Mouse (Mus musculus) frontal cortex, adult 2 months (tissue): ENCODE results near the gene Lcn10. TPM values are rescaled to one million over a fixed set of nuclear protein-coding genes. Genes with fewer than 3 reads are reported as not detected.
A peak's percentile ranks its signal among the peaks of the same experiment; 100 is the strongest.
"Not testable (repeated sequence)": the region's sequence is repeated elsewhere in the genome, so short reads cannot be mapped to it uniquely, and the experiment has no call there.

Experiments used
- DNase-seq, 2 experiments: peaks; one replicate each; pipeline ENCODE4 v3.0.0; 2022; ENCODE audit warnings: low spot score in 1 of 2; ENCODE audit errors: extremely low spot score in 1 of 2
- polyA plus RNA-seq: library from polyadenylated mRNA; depleted of rRNA; stranded (reverse); fragments of >200 nt; gene quantifications from 2 replicates; pipeline ENCODE4 v1.2.3, GENCODE M21; 2012; rRNA removed

Gene Lcn10
- polyA plus RNA-seq, 1 experiment = not detected

DNA sequence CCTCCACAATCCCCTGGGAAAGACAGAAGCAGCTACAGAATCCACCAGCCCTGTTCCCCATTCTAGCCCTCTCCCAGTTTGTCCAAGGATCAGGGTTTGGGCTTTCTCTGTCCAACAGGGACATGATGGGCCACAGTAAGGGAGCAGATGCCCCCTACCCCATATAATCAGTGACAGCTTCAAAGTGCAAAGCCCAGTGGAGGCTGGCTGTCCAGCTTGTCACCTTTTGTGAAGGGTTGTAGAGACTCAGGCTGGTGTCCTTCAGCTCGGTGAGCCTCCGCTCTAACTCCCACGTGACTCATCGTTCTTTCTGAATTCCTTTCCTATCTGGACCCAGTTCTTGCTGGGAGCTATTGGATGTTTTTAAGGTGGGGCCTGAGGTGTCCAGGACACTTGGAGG lies 21.2 kb downstream of the Lcn10 start:
- no peak for DNase-seq

DNA sequence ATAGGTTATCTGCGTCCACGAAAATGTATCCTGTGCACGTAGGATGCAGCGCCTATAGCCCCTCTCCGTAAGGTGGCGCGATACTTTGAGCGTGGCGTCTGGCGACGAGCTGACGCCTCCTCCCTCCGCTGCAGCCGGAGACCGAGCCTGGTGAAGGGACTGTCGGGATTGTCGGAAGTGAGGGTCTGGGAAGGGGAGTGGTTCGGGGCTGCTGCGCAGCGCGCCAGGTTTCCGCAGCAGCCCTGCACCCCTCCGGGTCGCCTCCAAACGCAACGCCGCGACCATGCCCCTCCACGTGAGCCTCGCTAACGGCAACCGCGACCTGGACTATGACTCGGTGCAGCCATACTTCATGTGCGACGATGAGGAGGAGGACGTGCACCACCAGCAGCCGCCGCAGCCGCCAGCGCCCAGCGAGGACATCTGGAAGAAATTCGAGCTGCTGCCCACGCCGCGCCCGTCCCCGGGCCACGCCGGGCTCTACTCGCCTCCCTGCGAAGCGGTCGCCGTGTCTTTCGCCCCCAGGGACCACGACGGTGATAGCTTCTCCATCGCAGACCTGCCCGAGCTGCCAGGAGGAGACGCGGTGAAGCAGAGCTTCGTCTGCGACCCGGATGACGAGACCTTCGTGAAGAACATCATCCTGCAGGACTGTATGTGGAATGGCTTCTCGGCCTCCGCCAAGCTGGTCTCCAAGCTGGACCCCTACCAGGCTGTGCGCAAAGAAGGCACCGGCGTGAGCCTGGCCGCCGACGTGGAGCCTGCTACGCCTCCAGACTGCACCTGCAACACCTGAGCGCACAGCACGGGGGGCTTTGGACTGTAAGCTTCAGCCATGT lies 24.3 kb downstream of the Lcn10 start, which contains the start of gene Bmyc:
Gene Bmyc (plus strand): TSS at position 97 of the 839 bp plus-strand sequence.
- peak; percentile 80 to 90 for DNase-seq

DNA sequence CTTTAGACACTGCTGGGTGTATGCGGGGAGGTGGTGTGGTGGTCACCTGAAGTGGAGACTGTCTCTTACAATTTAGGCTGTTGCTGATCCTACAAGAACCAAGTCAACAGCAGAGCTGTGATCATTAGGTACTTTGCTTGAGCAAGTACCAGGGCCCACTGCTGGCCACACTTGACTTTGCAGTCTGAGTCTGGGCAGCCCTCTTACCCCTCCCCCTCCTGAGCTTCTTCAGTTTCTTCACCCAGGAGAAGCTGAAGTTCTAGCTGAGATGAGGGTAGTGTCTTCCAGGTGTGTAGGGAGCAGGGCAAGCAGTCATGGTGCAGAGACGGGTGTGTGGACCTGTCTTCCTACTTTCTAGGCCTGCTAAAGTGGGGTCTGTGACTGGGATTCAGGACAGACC lies 25.6 kb downstream of the Lcn10 start:
- DNase-seq = peak; percentile 28 to 64

DNA sequence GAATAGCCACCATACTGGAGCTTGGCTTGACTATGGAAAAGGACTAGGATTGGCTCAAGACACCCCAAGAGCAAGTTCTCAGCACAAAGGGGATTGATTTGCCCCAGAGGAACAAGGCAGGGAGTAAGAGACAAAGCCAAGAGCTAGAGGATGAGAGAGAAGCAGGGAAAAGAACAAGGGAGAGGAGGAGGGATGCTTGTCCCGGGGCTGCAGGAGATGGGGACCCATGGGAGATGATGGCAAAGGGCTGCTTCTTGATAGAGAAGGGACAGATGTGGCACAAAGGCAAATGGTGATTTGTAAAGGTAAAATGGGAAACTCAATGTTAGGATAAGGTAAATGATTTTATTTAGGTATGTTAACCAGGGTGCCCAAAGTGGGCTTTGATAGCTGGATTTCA lies 26.5 kb downstream of the Lcn10 start:
- DNase-seq = not testable (repeated sequence)

DNA sequence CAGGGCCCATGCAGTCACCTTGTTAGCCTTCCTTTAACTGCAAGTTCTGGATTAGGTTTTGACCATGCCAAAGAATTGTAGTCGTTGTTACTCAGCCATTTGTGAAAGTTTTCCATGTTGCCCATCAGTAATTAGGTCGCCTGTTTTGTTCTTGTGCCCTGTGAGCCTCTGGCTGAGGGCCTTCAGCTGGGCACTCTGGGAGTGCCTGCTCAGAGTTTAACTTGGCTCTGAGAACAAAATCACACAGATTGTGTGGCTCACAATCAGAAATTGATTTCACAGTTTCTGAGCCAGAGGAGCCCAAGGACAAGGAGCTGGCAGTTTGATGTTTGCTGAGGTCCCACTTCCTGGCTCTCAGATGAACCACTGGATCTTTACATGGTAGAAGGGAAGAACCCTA lies 27.3 kb downstream of the Lcn10 start:
- DNase-seq = not testable (repeated sequence)

DNA sequence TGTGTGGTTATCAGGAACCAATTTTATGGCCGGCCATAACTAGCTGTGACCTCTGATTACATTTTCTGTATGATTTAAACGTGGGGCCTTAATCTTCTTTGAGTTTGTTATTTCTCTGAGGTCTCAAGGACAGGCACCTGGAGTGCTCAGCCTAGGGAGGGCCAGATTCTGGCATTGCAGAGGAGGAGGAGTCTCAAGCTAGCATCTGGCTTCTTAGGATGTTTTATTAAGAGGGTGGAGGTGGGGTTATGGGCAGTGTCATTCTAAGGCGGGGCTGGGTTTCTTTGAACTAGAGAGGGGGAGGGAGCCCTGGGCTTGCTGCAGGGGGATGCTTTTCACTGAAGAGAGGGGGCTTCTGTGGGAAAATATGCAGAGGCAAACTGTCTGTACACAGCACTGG lies 29.1 kb downstream of the Lcn10 start:
- DNase-seq = not testable (repeated sequence)

DNA sequence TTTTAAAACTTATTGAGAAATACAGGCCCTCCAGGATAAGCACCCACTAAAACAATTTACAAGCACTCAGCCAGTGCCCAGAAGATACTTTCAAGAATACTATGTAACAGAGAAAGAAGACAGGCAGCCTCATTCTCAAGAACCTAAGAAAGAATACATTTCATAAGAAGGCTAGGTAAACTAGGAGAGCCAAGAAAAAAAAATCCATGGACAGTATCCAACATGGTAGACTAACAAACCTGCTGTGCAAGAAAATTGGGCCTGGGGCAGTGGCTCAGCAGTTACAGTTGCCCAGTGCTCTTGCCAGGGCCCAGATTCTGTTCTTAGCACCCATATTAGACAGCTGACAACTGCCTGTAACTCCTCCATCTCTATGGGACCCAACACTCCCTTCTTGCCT lies 34.7 kb downstream of the Lcn10 start:
- no peak for DNase-seq

DNA sequence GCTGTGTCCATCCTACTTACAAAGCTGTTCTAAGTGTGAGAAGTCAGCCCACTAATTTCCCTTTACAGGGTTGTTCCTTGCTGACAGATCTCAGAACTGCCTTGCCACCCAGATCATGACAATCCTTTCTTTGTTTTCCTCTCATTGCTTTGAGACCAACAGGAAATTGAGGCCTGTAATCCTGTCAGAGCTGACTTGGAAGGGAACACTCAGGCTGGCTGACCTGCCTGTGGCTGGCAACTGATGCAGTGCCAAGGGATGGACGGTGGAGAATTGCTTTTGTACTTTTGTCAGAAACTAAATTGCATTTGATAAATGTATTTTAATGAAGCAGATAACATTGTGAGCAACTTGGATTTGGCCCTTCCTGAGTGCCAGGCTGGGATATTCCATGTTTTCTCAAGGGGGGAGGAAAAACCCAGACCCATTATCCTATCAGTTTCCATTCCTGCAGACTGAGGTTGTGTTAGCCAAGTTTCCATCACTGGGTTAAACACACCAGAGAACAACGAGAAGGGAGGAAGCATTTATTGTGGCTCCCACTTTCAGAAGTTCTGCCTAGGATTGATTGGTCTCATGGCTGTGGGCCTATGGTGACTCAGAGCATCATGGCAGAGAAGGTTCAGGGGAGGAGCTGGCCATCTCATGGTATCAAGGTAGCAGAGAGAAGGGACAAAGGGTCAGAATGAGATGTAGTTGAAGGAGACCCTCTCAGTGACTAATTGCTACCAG lies 50.8 kb downstream of the Lcn10 start:
- DNase-seq = no peak

Other genes with a start within 250 kb of the Lcn10 start
- 0.42 and 1.4 TPM in 2 replicates for gene Clic3, start 225.9 kb upstream of the Lcn10 start, polyA plus RNA-seq
- 110 and 114 TPM in 2 replicates for gene Paxx, start 221.6 kb upstream of the Lcn10 start, polyA plus RNA-seq
- gene Ptgds, start 212.7 kb upstream of the Lcn10 start, polyA plus RNA-seq = 2,136 and 2,926 TPM in 2 replicates
- gene Lcn12, start 188.8 kb upstream of the Lcn10 start, polyA plus RNA-seq = not detected in 2 replicates
- gene Fbxw5, start 182.0 kb upstream of the Lcn10 start, polyA plus RNA-seq = 64.7 and 72.3 TPM in 2 replicates
- 2.5 and 2.8 TPM in 2 replicates for gene C8g, start 181.0 kb upstream of the Lcn10 start, polyA plus RNA-seq
- gene Traf2, start 135.8 kb upstream of the Lcn10 start, polyA plus RNA-seq = 8.1 and 9.1 TPM in 2 replicates
- gene Edf1, start 124.9 kb upstream of the Lcn10 start, polyA plus RNA-seq = 287 and 289 TPM in 2 replicates
- gene Mamdc4, start 107.9 kb upstream of the Lcn10 start, polyA plus RNA-seq = 2.1 and 2.5 TPM in 2 replicates
- gene Phpt1, start 107.5 kb upstream of the Lcn10 start, polyA plus RNA-seq = 134 and 161 TPM in 2 replicates
- 114 and 122 TPM in 2 replicates for gene Ajm1, start 101.0 kb upstream of the Lcn10 start, polyA plus RNA-seq
- 130 and 148 TPM in 2 replicates for gene Rabl6, start 74.2 kb upstream of the Lcn10 start, polyA plus RNA-seq
- 0.06 TPM in 1 of 2 replicates, not detected in the other for gene Ccdc183, start 65.0 kb upstream of the Lcn10 start, polyA plus RNA-seq
- gene Tmem141, start 60.7 kb upstream of the Lcn10 start, polyA plus RNA-seq = 66.7 and 72.2 TPM in 2 replicates
- gene Fcna, start 54.7 kb upstream of the Lcn10 start, polyA plus RNA-seq = 0.17 and 0.28 TPM in 2 replicates
- gene Lcn8, start 29.6 kb upstream of the Lcn10 start, polyA plus RNA-seq = not detected in 2 replicates
- not detected in 2 replicates for gene Lcn5, start 24.8 kb upstream of the Lcn10 start, polyA plus RNA-seq
- not detected in 2 replicates for gene Lcn6, start 5.9 kb upstream of the Lcn10 start, polyA plus RNA-seq
- not detected in 2 replicates for gene Obp2a, start 17.3 kb downstream of the Lcn10 start, polyA plus RNA-seq
- gene Bmyc, start 24.0 kb downstream of the Lcn10 start, polyA plus RNA-seq = 107 and 127 TPM in 2 replicates
- not detected in 2 replicates for gene Obp2b, start 54.3 kb downstream of the Lcn10 start, polyA plus RNA-seq
- gene Lcn3, start 82.8 kb downstream of the Lcn10 start, polyA plus RNA-seq = not detected in 2 replicates
- not detected in 2 replicates for gene Lcn11, start 94.3 kb downstream of the Lcn10 start, polyA plus RNA-seq
- not detected in 2 replicates for gene Gm13539, start 99.5 kb downstream of the Lcn10 start, polyA plus RNA-seq
- not detected in 2 replicates for gene Glt6d1, start 133.1 kb downstream of the Lcn10 start, polyA plus RNA-seq
- gene Lcn9, start 140.4 kb downstream of the Lcn10 start, polyA plus RNA-seq = not detected in 2 replicates
- gene Sohlh1, start 164.5 kb downstream of the Lcn10 start, polyA plus RNA-seq = not detected in 2 replicates
- gene Kcnt1, start 181.0 kb downstream of the Lcn10 start, polyA plus RNA-seq = 183 and 221 TPM in 2 replicates